Mouse (Mus musculus): ENCODE measurements around the gene Macf1.

The Macf1 gene

GRCm38 (mm10) chr4:123684260-123684659 is at the start of gene Macf1:
TSS of gene Macf1 (minus strand) at chr4:123684360.
- DNase-seq (ENCODE audit: low read depth): no peak

GRCm38 (mm10) chr4:123733532-123733931 is 49.4 kb upstream of the Macf1 start:
- no peak for DNase-seq (ENCODE audit: low read depth)

- no peak for DNase-seq (ENCODE audit: low read depth)
Measured at GRCm38 (mm10) chr4:123732921-123733320, 48.8 kb upstream of the Macf1 start.

GRCm38 (mm10) chr4:123732163-123732910 is 48.2 kb upstream of the Macf1 start:
- no peak for DNase-seq (ENCODE audit: low read depth)

- DNase-seq (ENCODE audit: low read depth): no peak
Measured at GRCm38 (mm10) chr4:123721761-123722160, 37.6 kb upstream of the Macf1 start.

GRCm38 (mm10) chr4:123718434-123718780 is 34.2 kb upstream of the Macf1 start:
- DNase-seq (ENCODE audit: low read depth): no peak

- DNase-seq (ENCODE audit: low read depth): peak; percentile 97
Measured at GRCm38 (mm10) chr4:123717574-123718433, 33.6 kb upstream of the Macf1 start, which contains the start of gene Ndufs5. TSS of gene Ndufs5 (minus strand) at chr4:123718202.

- DNase-seq (ENCODE audit: low read depth): no peak
Measured at GRCm38 (mm10) chr4:123712431-123712830, 28.3 kb upstream of the Macf1 start.

- DNase-seq (ENCODE audit: low read depth): no peak
Measured at GRCm38 (mm10) chr4:123707340-123707739, 23.2 kb upstream of the Macf1 start.

GRCm38 (mm10) chr4:123705340-123705739 is 21.2 kb upstream of the Macf1 start:
- DNase-seq (ENCODE audit: low read depth): no peak

GRCm38 (mm10) chr4:123693384-123693783 is 9.2 kb upstream of the Macf1 start:
- no peak for DNase-seq (ENCODE audit: low read depth)

GRCm38 (mm10) chr4:123692071-123692470 is 7.9 kb upstream of the Macf1 start:
- no peak for DNase-seq (ENCODE audit: low read depth)

- DNase-seq (ENCODE audit: low read depth): no peak
Measured at GRCm38 (mm10) chr4:123690311-123690710, 6.2 kb upstream of the Macf1 start.

- peak; percentile 23 for DNase-seq (ENCODE audit: low read depth)
Measured at GRCm38 (mm10) chr4:123687025-123687781, 3.0 kb upstream of the Macf1 start.

- no peak for DNase-seq (ENCODE audit: low read depth)
Measured at GRCm38 (mm10) chr4:123686368-123687024, 2.3 kb upstream of the Macf1 start.

- DNase-seq (ENCODE audit: low read depth): no peak
Measured at GRCm38 (mm10) chr4:123685506-123686242, 1.5 kb upstream of the Macf1 start.

GRCm38 (mm10) chr4:123685046-123685445 is 886 bp upstream of the Macf1 start:
- no peak for DNase-seq (ENCODE audit: low read depth)

GRCm38 (mm10) chr4:123682291-123682690 is 1.9 kb downstream of the Macf1 start:
- DNase-seq (ENCODE audit: low read depth): no peak

- DNase-seq (ENCODE audit: low read depth): no peak
Measured at GRCm38 (mm10) chr4:123680962-123681361, 3.2 kb downstream of the Macf1 start.

- no peak for DNase-seq (ENCODE audit: low read depth)
Measured at GRCm38 (mm10) chr4:123677060-123677804, 6.9 kb downstream of the Macf1 start.
